Mouse (Mus musculus): ENCODE measurements at regions not wholly inside any gene's neighbourhood (a gene's known extent, or its start where the extent isn't known, plus 50 kb on each side); places are given as distances from the start of the nearest gene placed in this dataset.

DNA sequence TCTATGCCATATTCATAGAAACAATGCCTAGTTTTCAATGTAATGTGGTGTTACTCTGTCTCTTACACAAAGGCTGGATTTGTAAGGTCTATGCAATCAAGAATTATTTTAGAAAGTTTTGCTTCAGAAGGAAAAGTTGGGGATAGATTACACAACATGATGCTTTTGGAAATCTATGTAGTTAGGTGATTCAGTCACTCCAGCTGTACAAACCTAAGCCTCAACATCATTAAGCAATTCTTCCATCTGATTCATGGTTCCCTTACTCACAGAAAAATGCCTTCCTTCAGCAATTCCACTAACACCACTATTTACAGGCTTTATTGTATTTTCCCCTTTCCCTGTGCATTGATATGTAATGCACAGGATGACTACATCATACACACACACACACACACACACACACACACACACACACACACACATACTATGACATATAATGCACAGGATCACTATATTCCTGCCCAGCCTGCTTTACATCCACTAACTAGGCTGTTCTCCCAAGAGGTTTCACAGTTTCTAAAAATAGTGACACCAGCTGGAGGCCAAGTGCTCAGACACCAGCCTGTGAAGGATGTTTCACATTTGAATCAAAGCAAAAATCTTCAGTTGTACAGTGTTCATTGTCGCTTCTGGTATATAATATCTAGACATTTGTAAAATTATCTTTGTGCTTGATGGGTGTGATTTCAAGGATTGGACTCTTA is 305.9 kb downstream of the Klf6 start:
- Histone ChIP-seq H3K36me3 (ENCODE audit: control insufficient read depth, insufficient read depth, low read length) (no peaks in the 10 kb centered on the region), H3K4me1 (ENCODE audit: control insufficient read depth, insufficient read depth, insufficient read length, low read length) (no peaks in the 10 kb centered on the region), H3K27ac (ENCODE audit: insufficient read depth, low read depth, low read length) (no peak overlapping the region), H3K27me3 (ENCODE audit: control insufficient read depth, insufficient read depth, low read length) (no peaks in the 10 kb centered on the region), H3K4me3 (ENCODE audit: low read depth, low read length) (no peak overlapping the region)
- TF ChIP-seq POLR2A (IDR thresholded peaks at IDR 0.05; ENCODE audit: low read depth, low read length) (no peak), CTCF (IDR thresholded peaks at IDR 0.05; ENCODE audit: extremely low read depth, insufficient read length, insufficient replicate concordance, low read depth, low read length) (no peak)
- 85% methylated on average over 1 of the region's 1 CpGs for WGBS

DNA sequence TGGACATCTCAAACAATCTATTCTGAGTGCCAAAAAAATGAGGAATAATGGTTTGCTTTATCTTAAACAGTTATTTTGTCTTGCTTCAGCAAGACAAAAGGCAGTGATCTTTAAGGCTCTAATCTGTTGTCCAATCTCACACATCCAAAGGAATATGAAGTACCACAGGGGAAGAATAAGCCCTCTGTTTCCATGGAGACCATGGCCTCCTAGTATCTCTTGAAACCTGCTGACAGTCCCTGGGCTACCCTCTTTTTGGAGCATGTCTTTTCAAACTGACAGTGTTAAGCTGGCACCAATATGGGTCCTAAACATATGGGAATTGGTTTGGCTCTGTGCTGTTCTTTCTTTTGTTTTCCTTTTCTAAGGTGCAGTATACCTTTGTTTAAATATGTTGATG is 311.8 kb downstream of the Klf6 start:
- no peak overlapping the region for H3K4me3 ChIP-seq (ENCODE audit: low read depth, low read length)
- no peak overlapping the region for H3K27ac ChIP-seq (ENCODE audit: insufficient read depth, low read depth, low read length)
- H3K27me3 ChIP-seq (ENCODE audit: control insufficient read depth, insufficient read depth, low read length): no peaks in the 10 kb centered on the region
- TF ChIP-seq POLR2A (IDR thresholded peaks at IDR 0.05; ENCODE audit: low read depth, low read length) (no peak), CTCF (IDR thresholded peaks at IDR 0.05; ENCODE audit: extremely low read depth, insufficient read length, insufficient replicate concordance, low read depth, low read length) (no peak)
- H3K4me1 ChIP-seq (ENCODE audit: control insufficient read depth, insufficient read depth, insufficient read length, low read length): no peaks in the 10 kb centered on the region
- no peaks in the 10 kb centered on the region for H3K36me3 ChIP-seq (ENCODE audit: control insufficient read depth, insufficient read depth, low read length)

DNA sequence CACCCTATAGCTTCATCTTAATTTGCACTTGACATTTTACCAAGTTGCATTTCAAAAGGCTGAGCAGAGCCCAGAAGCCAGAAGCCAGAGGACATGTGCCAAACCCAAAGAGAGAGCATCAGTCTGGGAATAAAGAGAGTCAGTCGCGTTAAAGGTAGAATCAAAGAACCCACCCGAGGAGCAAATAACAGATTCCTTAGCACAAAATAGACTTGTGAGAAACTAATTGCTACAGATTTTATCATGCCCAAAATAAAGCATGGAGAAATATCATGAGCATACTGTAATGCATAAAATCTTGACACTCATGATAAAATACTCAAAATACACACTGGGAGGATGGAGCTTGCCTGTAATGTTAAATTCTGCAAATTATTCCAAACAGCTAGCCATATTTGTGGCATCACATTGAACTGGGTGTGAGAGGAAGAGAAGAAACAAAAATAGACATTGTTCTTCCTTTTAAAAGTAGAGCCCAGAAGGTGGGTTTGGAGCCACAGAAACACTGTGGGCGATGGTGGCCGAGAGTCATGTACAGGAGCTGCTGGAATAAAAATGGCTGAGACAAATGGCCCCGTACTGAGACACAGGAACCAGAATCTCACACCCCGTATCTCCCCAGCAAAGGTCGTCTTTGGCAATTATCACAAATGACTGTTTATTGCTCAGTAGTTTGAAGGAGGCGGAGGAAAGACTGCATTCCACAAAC is 317.2 kb downstream of the Klf6 start:
- Histone ChIP-seq H3K4me1 (ENCODE audit: control insufficient read depth, insufficient read depth, insufficient read length, low read length) (peaks cover 3% of the 10 kb centered on the region; the same call in 1 of the 2 replicates), H3K27me3 (ENCODE audit: control insufficient read depth, insufficient read depth, low read length) (no peaks in the 10 kb centered on the region), H3K4me3 (ENCODE audit: low read depth, low read length) (no peak overlapping the region), H3K36me3 (ENCODE audit: control insufficient read depth, insufficient read depth, low read length) (no peaks in the 10 kb centered on the region), H3K27ac (ENCODE audit: insufficient read depth, low read depth, low read length) (no peak overlapping the region)
- 59% methylated on average over 9 of the region's 9 CpGs for WGBS
- TF ChIP-seq POLR2A (IDR thresholded peaks at IDR 0.05; ENCODE audit: low read depth, low read length): no peak
- TF ChIP-seq CTCF (IDR thresholded peaks at IDR 0.05; ENCODE audit: extremely low read depth, insufficient read length, insufficient replicate concordance, low read depth, low read length): no peak

DNA sequence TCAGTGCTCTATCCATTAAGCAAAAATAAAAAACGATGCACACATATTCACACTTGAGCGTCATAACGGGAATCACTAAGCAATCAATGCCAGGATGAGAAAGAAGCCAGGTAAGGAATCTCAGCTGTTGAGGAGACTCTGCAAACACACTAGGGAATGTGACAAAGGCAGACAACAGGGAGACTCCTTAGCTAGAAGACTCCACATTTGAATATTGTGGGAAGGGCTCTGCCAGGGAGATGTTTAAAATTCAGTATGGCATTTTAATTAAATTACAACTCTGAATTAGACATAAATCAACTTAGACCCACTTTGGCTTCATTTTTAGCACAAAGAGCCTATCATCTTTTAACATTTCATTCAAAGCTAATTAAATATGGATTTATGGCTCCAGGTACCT is 327.9 kb downstream of the Klf6 start:
- H3K27ac ChIP-seq (ENCODE audit: insufficient read depth, low read depth, low read length): no peak overlapping the region
- no peak overlapping the region for H3K4me3 ChIP-seq (ENCODE audit: low read depth, low read length)
- WGBS: 59% methylated on average over 3 of the region's 3 CpGs
- H3K36me3 ChIP-seq (ENCODE audit: control insufficient read depth, insufficient read depth, low read length): no peaks in the 10 kb centered on the region
- peaks cover 7% of the 10 kb centered on the region for H3K4me1 ChIP-seq (ENCODE audit: control insufficient read depth, insufficient read depth, insufficient read length, low read length)
- TF ChIP-seq CTCF (IDR thresholded peaks at IDR 0.05; ENCODE audit: extremely low read depth, insufficient read length, insufficient replicate concordance, low read depth, low read length) (no peak), POLR2A (IDR thresholded peaks at IDR 0.05; ENCODE audit: low read depth, low read length) (no peak)
- no peaks in the 10 kb centered on the region for H3K27me3 ChIP-seq (ENCODE audit: control insufficient read depth, insufficient read depth, low read length)

DNA sequence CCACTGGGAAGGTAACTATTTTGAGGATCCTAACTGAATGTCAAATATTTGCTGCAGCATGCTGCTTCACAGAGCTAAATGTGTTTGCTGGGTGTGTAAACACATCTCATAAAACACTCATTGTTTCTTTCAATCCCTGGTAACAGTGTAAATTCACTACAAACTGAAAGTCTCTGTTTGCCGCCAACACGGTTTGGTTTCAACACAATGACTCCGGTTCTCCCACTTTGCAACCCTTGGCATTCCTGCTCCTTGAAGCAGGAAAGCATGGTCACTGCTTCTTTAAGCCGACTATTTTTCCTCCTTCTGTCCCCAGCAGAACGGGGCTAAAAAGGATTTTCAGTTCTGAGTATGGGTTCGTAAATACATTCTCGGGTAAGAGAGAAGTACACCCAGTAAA is 328.3 kb downstream of the Klf6 start:
- H3K4me1 ChIP-seq (ENCODE audit: control insufficient read depth, insufficient read depth, insufficient read length, low read length): peaks cover 10% of the 10 kb centered on the region
- H3K27ac ChIP-seq (ENCODE audit: insufficient read depth, low read depth, low read length): no peak overlapping the region
- TF ChIP-seq POLR2A (IDR thresholded peaks at IDR 0.05; ENCODE audit: low read depth, low read length) (no peak), CTCF (IDR thresholded peaks at IDR 0.05; ENCODE audit: extremely low read depth, insufficient read length, insufficient replicate concordance, low read depth, low read length) (no peak)
- no peaks in the 10 kb centered on the region for H3K36me3 ChIP-seq (ENCODE audit: control insufficient read depth, insufficient read depth, low read length)
- H3K4me3 ChIP-seq (ENCODE audit: low read depth, low read length): no peak overlapping the region
- WGBS: 22% methylated on average over 7 of the region's 7 CpGs
- no peaks in the 10 kb centered on the region for H3K27me3 ChIP-seq (ENCODE audit: control insufficient read depth, insufficient read depth, low read length)

DNA sequence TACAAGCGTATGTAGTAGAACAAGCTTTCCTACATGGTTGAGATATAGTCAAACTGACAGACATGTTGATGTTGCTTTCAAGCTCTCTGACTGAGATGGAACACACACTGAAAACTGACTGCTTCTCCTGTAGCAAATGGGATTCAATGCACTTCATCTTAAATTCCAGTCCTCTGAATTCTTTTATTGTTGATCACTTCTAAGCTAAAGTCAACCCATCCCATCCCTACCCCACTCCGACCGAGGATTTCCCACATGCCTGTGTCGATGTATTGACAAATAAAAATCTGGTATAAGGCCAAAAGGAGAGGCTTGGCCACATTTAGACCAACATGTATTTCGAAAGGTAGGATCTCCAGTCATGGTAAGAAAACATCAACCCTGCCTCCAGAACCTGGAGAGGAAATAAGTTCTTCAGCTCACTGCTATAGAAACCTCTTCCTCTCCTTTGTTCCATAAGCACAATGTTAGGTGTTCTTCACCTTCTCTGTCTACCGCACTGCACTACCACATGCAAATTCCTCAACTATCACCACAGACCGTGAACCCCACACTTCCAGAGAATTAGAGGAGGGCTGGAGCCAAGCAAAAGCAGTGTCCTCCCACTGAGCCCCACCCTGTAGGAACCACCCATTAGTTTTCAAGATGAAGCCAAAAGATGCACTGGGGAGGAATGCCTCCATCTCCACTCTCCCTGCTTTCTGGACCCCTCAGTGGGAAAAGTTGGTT is 330.1 kb downstream of the Klf6 start:
- Histone ChIP-seq H3K4me1 (ENCODE audit: control insufficient read depth, insufficient read depth, insufficient read length, low read length) (peaks cover 10% of the 10 kb centered on the region), H3K4me3 (ENCODE audit: low read depth, low read length) (no peak overlapping the region), H3K27me3 (ENCODE audit: control insufficient read depth, insufficient read depth, low read length) (no peaks in the 10 kb centered on the region), H3K36me3 (ENCODE audit: control insufficient read depth, insufficient read depth, low read length) (no peaks in the 10 kb centered on the region), H3K27ac (ENCODE audit: insufficient read depth, low read depth, low read length) (no peak overlapping the region)
- TF ChIP-seq CTCF (IDR thresholded peaks at IDR 0.05; ENCODE audit: extremely low read depth, insufficient read length, insufficient replicate concordance, low read depth, low read length) (no peak), POLR2A (IDR thresholded peaks at IDR 0.05; ENCODE audit: low read depth, low read length) (no peak)
- 90% methylated on average over 7 of the region's 7 CpGs for WGBS

DNA sequence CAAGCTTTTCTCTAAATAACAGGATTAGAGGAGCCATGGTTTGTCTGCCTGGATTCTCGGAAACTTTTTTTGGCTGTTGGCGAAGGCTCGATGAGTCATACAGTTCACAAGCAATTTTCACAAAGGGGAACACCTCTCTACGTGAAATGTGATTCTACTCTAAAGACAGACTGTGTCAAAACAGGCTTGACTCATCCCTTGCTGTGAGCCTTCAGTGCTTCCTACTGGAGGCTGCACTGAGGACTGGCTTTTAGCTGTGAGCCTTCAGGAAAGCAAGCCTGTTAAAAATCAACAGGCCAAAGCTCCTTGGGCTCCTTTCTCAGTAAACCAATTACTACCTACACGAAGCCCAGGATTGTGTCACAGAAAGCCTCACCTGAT is 330.6 kb downstream of the Klf6 start:
- WGBS: 58% methylated on average over 5 of the region's 5 CpGs
- Histone ChIP-seq H3K27me3 (ENCODE audit: control insufficient read depth, insufficient read depth, low read length) (no peaks in the 10 kb centered on the region), H3K36me3 (ENCODE audit: control insufficient read depth, insufficient read depth, low read length) (no peaks in the 10 kb centered on the region), H3K4me3 (ENCODE audit: low read depth, low read length) (no peak overlapping the region), H3K27ac (ENCODE audit: insufficient read depth, low read depth, low read length) (no peak overlapping the region), H3K4me1 (ENCODE audit: control insufficient read depth, insufficient read depth, insufficient read length, low read length) (peaks cover 10% of the 10 kb centered on the region)
- TF ChIP-seq POLR2A (IDR thresholded peaks at IDR 0.05; ENCODE audit: low read depth, low read length) (no peak), CTCF (IDR thresholded peaks at IDR 0.05; ENCODE audit: extremely low read depth, insufficient read length, insufficient replicate concordance, low read depth, low read length) (no peak)
